Mouse (Mus musculus): ENCODE data around the gene Stil. TPM values are rescaled to one million over a fixed set of nuclear protein-coding genes. Genes with fewer than 3 reads are reported as not detected.
"Not testable (repeated sequence)": the region's sequence is repeated elsewhere in the genome, so short reads cannot be mapped to it uniquely, and the experiment has no call there.

Stil gene
- polyA plus RNA-seq (2012; rRNA removed), result 8.1 and 10.7 TPM in 2 replicates

DNA sequence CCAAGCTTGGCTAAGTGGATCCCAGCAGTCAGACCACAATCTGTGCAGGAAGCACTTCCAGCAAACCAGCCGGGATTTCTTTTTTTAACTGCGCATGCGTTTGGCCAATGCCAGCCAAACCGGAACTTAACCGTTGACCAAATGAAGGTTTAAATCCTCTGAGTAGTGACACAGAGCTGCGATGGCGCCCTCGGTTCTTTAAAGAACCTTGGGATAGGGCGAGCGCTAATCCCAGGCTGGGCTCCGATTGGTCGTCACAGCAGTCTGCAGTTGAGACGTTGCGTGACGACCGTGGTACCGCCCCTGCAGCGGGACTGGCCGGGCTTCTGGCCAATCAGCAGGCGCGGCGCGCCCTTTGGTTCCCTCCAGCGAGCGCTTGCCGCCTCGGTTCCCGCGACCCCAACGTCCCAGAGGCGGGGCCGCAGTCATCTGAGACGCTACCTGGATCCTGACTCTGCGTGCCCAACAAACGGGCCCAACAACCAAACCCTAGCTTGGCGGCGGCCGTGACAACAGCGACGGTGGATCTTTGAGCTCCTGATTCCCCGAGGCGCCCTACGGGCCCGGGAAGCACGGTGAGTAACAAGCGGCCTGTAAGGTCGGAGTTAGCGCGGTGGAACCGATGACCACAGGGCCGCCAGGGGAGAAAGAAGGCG lies at the start of gene Stil:
Gene Stil, plus strand, starts transcription at position 387 of the 656 bp plus-strand sequence.
- no peaks in the 10 kb centered on the region for H3K27me3 ChIP-seq (ENCODE audit: control insufficient read depth, insufficient read depth, low read length)
- TF ChIP-seq CTCF (IDR thresholded peaks at IDR 0.05; ENCODE audit: borderline replicate concordance, control insufficient read depth, extremely low read depth, insufficient read depth, low read length, poor library complexity) (peak; percentile 45; the same call in 1 of the 2 replicates), POLR2A (IDR thresholded peaks at IDR 0.05; ENCODE audit: control insufficient read depth, extremely low read depth, insufficient read depth, low read length, poor library complexity) (peak; percentile 35; the same call in 1 of the 2 replicates)
- DNase-seq, result peak; percentile 97
- H3K36me3 ChIP-seq (ENCODE audit: control insufficient read depth, insufficient read depth, low read length), result 0 out of 2 replicates have a peak, but pooled peaks cover 1% of the 10 kb centered on the region
- WGBS, result under 1% methylated on average over 52 of the region's 52 CpGs
- H3K4me3 ChIP-seq (ENCODE audit: control insufficient read depth, insufficient read depth, low read length), result peak within 1 kb of the TSS; percentile 65
- H3K27ac ChIP-seq (ENCODE audit: control insufficient read depth, insufficient read depth, low read length), result peak within 1 kb of the TSS; percentile 60
- H3K4me1 ChIP-seq (replicated peaks; ENCODE audit: control insufficient read depth, insufficient read depth, low read length), result peaks cover 6% of the 10 kb centered on the region; the same call in 1 of the 2 replicates

DNA sequence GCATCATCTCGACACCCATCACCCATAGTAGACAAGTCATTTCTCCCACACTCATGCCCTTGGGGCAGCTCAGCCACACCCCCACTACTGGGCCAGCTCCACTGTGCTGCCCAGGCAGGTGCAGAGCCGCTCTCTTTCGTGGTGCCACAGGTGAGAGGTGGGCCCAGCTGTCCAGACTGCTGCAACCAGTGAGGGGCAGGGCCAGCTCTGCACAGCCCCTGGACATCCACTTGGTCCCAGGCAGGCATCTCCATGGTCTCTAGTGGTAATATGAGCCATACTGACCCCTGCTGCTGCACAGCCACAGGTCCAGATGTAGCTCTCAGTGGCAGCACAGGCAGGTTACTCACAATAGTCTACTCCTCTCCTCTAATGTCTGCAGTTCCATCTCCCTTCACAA lies 46.8 kb upstream of the Stil start:
- no peak overlapping the region for H3K4me3 ChIP-seq (ENCODE audit: control insufficient read depth, insufficient read depth, low read length)
- DNase-seq, result no peak
- H3K36me3 ChIP-seq (ENCODE audit: control insufficient read depth, insufficient read depth, low read length), result no peaks in the 10 kb centered on the region
- WGBS, result 92% methylated on average over 3 of the region's 3 CpGs
- no peak for TF ChIP-seq POLR2A (IDR thresholded peaks at IDR 0.05; ENCODE audit: control insufficient read depth, extremely low read depth, insufficient read depth, low read length, poor library complexity)
- TF ChIP-seq CTCF (IDR thresholded peaks at IDR 0.05; ENCODE audit: borderline replicate concordance, control insufficient read depth, extremely low read depth, insufficient read depth, low read length, poor library complexity), result no peak
- no peaks in the 10 kb centered on the region for H3K4me1 ChIP-seq (replicated peaks; ENCODE audit: control insufficient read depth, insufficient read depth, low read length)
- H3K27ac ChIP-seq (ENCODE audit: control insufficient read depth, insufficient read depth, low read length), result no peak overlapping the region
- no peaks in the 10 kb centered on the region for H3K27me3 ChIP-seq (ENCODE audit: control insufficient read depth, insufficient read depth, low read length)

DNA sequence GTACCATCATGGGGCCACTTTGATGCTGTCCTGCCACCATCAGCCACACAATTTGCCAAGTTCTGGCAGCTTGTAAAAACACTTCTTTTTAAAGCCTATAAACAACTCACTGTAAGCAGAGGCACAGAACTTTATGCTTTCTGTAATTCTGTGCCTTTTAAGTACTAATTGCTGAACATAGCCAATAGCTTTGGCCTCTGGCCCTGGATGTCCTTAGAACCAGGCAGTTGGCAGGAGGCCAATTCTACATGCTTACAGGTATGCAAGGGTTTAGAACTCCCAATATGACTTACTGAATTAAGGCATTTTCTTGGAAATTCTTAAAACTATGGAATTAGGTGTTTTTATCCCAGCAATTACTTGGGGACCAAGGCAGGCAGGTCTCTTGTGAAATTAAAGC lies 42.6 kb upstream of the Stil start:
- DNase-seq, result no peak
- no peak for TF ChIP-seq CTCF (IDR thresholded peaks at IDR 0.05; ENCODE audit: borderline replicate concordance, control insufficient read depth, extremely low read depth, insufficient read depth, low read length, poor library complexity)
- TF ChIP-seq POLR2A (IDR thresholded peaks at IDR 0.05; ENCODE audit: control insufficient read depth, extremely low read depth, insufficient read depth, low read length, poor library complexity), result no peak
- H3K27ac ChIP-seq (ENCODE audit: control insufficient read depth, insufficient read depth, low read length), result no peak overlapping the region

DNA sequence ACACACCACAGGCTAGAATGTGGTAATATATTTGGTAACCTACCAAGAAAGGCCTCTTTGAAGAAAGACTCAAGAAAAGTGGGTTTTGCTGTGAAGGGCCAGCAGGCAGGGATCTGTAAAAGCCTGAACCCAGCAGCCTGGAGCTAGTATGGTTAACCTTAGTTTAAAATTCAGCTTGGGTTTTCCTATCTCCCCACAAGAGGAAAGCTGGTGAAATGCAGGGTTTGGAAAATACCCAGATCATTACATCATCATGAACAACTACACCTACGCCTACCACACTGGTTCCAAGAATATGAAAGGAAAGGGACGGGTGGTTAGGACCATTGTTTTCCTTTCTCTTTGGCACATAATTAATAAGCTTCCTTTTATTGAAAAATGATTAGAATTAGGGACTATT lies 41.7 kb upstream of the Stil start:
- WGBS, result 88% methylated on average over 2 of the region's 2 CpGs
- Histone ChIP-seq H3K27ac (ENCODE audit: control insufficient read depth, insufficient read depth, low read length) (no peak overlapping the region), H3K4me3 (ENCODE audit: control insufficient read depth, insufficient read depth, low read length) (no peak overlapping the region), H3K4me1 (replicated peaks; ENCODE audit: control insufficient read depth, insufficient read depth, low read length) (no peaks in the 10 kb centered on the region), H3K27me3 (ENCODE audit: control insufficient read depth, insufficient read depth, low read length) (no peaks in the 10 kb centered on the region), H3K36me3 (ENCODE audit: control insufficient read depth, insufficient read depth, low read length) (peaks cover 16% of the 10 kb centered on the region)
- TF ChIP-seq CTCF (IDR thresholded peaks at IDR 0.05; ENCODE audit: borderline replicate concordance, control insufficient read depth, extremely low read depth, insufficient read depth, low read length, poor library complexity) (no peak), POLR2A (IDR thresholded peaks at IDR 0.05; ENCODE audit: control insufficient read depth, extremely low read depth, insufficient read depth, low read length, poor library complexity) (no peak)
- DNase-seq, result no peak

More for the DNA sequence above, 42.6 kb upstream of the Stil start:
- H3K4me1 ChIP-seq (replicated peaks; ENCODE audit: control insufficient read depth, insufficient read depth, low read length), result no peaks in the 10 kb centered on the region
- H3K27me3 ChIP-seq (ENCODE audit: control insufficient read depth, insufficient read depth, low read length), result no peaks in the 10 kb centered on the region
- H3K36me3 ChIP-seq (ENCODE audit: control insufficient read depth, insufficient read depth, low read length), result peaks cover 8% of the 10 kb centered on the region
- no peak overlapping the region for H3K4me3 ChIP-seq (ENCODE audit: control insufficient read depth, insufficient read depth, low read length)

DNA sequence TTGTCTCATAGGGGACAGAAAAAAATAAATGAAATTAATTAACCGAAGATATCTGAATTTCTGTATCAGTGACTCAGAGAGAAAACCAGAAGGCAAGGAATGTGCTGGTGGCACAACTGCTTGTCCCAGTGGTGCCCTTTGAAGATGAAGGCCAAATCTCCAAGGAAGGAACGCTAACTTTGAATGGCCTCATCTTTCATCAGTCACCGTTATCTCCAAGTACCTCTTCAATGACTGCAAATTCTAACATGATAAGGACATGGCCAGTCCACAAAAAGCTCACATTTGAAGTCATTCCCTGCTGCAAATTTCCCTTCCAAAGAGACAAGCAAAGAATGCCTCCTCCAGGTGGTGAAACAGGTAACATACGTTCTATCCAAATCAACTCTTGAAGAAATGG lies 41.2 kb upstream of the Stil start:
- no peak for DNase-seq
- no peaks in the 10 kb centered on the region for H3K4me1 ChIP-seq (replicated peaks; ENCODE audit: control insufficient read depth, insufficient read depth, low read length)
- no peaks in the 10 kb centered on the region for H3K27me3 ChIP-seq (ENCODE audit: control insufficient read depth, insufficient read depth, low read length)
- 98% methylated on average over 4 of the region's 4 CpGs for WGBS
- H3K27ac ChIP-seq (ENCODE audit: control insufficient read depth, insufficient read depth, low read length), result no peak overlapping the region
- no peak for TF ChIP-seq CTCF (IDR thresholded peaks at IDR 0.05; ENCODE audit: borderline replicate concordance, control insufficient read depth, extremely low read depth, insufficient read depth, low read length, poor library complexity)
- TF ChIP-seq POLR2A (IDR thresholded peaks at IDR 0.05; ENCODE audit: control insufficient read depth, extremely low read depth, insufficient read depth, low read length, poor library complexity), result no peak
- no peak overlapping the region for H3K4me3 ChIP-seq (ENCODE audit: control insufficient read depth, insufficient read depth, low read length)
- peaks cover 16% of the 10 kb centered on the region for H3K36me3 ChIP-seq (ENCODE audit: control insufficient read depth, insufficient read depth, low read length)

GRCm38 (mm10) chr4:114959533-114959932 lies 40.4 kb upstream of the Stil start:
- TF ChIP-seq POLR2A (IDR thresholded peaks at IDR 0.05; ENCODE audit: control insufficient read depth, extremely low read depth, insufficient read depth, low read length, poor library complexity) (no peak), CTCF (IDR thresholded peaks at IDR 0.05; ENCODE audit: borderline replicate concordance, control insufficient read depth, extremely low read depth, insufficient read depth, low read length, poor library complexity) (no peak)
- H3K36me3 ChIP-seq (ENCODE audit: control insufficient read depth, insufficient read depth, low read length), result peaks cover 21% of the 10 kb centered on the region
- H3K27ac ChIP-seq (ENCODE audit: control insufficient read depth, insufficient read depth, low read length), result no peak overlapping the region
- no peaks in the 10 kb centered on the region for H3K4me1 ChIP-seq (replicated peaks; ENCODE audit: control insufficient read depth, insufficient read depth, low read length)
- H3K4me3 ChIP-seq (ENCODE audit: control insufficient read depth, insufficient read depth, low read length), result no peak overlapping the region
- WGBS, result 95% methylated on average over 2 of the region's 2 CpGs
- no peak for DNase-seq
- H3K27me3 ChIP-seq (ENCODE audit: control insufficient read depth, insufficient read depth, low read length), result no peaks in the 10 kb centered on the region

GRCm38 (mm10) chr4:114960881-114961280 lies 39.1 kb upstream of the Stil start:
- H3K4me3 ChIP-seq (ENCODE audit: control insufficient read depth, insufficient read depth, low read length); H3K27ac ChIP-seq (ENCODE audit: control insufficient read depth, insufficient read depth, low read length); H3K4me1 ChIP-seq (replicated peaks; ENCODE audit: control insufficient read depth, insufficient read depth, low read length); H3K27me3 ChIP-seq (ENCODE audit: control insufficient read depth, insufficient read depth, low read length); DNase-seq: not testable (repeated sequence)
- H3K36me3 ChIP-seq (ENCODE audit: control insufficient read depth, insufficient read depth, low read length), result peaks cover 26% of the 10 kb centered on the region
- 93% methylated on average over 2 of the region's 2 CpGs for WGBS

Measured in thymus, adult 2 months (tissue).